Mouse (Mus musculus) heart, postnatal 0 days (tissue): ENCODE data around the gene Rex1bd. TPM values are rescaled to one million over a fixed set of nuclear protein-coding genes. Genes with fewer than 3 reads are reported as not detected.
A peak's percentile ranks its signal among the peaks of the same experiment; 100 is the strongest.

Source experiments
- ATAC-seq: fragments of 200-750 bp; cut with Nextera tagmentation; 2 replicates; pipeline ENCODE4 v1.8.0; 2017; ENCODE audit warnings: low read depth, moderate number of reproducible peaks, moderate library complexity; ENCODE audit not compliant: insufficient read depth
- DNase-seq: peaks from one replicate; pipeline ENCODE4 v3.0.0-alpha.2; 2016; ENCODE audit warnings: low spot score
- H3K27ac ChIP-seq: fragments of 300-500 bp; sonication (generic); 2 replicates; pipeline ENCODE4 v1.5.1; 2014; ENCODE audit warnings: low read depth, mild to moderate bottlenecking
- H3K27me3 ChIP-seq: fragments of 300-500 bp; sonication (generic); 2 replicates; pipeline ENCODE4 v1.6.1; 2014; ENCODE audit warnings: low read length, mixed read lengths; ENCODE audit not compliant: control insufficient read depth, insufficient read depth
- H3K36me3 ChIP-seq: fragments of 300-500 bp; sonication (generic); replicated peaks from 2 replicates; pipeline ENCODE4 v1.6.1; 2014; ENCODE audit warnings: low read length, mixed read lengths; ENCODE audit not compliant: control insufficient read depth, insufficient read depth
- H3K4me1 ChIP-seq: fragments of 300-500 bp; sonication (generic); 2 replicates; pipeline ENCODE4 v1.6.1; 2014; ENCODE audit warnings: antibody characterized with exemption; ENCODE audit not compliant: control insufficient read depth, insufficient read depth
- H3K4me2 ChIP-seq: fragments of 300-500 bp; sonication (generic); 2 replicates; pipeline ENCODE4 v1.6.1; 2014; ENCODE audit warnings: low read depth, mild to moderate bottlenecking, low read length, moderate library complexity
- H3K4me3 ChIP-seq: fragments of 300-500 bp; sonication (generic); 2 replicates; pipeline ENCODE4 v1.5.1; 2014; ENCODE audit warnings: low read depth, low read length
- H3K9ac ChIP-seq: fragments of 300-500 bp; sonication (generic); replicated peaks from 2 replicates; pipeline ENCODE4 v1.6.1; 2014; ENCODE audit warnings: low read depth, low read length, mixed read lengths
- H3K9me3 ChIP-seq: fragments of 300-500 bp; sonication (generic); replicated peaks from 2 replicates; pipeline ENCODE4 v1.6.1; 2016; ENCODE audit warnings: low read length; ENCODE audit not compliant: control insufficient read depth
- CTCF ChIP-seq: IDR thresholded peaks from 2 replicates; pipeline ENCODE4 v1.5.1; 2016; ENCODE audit warnings: antibody characterized with exemption, control low read depth, low read depth
- EP300 ChIP-seq: IDR thresholded peaks from 2 replicates; pipeline ENCODE4 v1.6.1; 2016; ENCODE audit warnings: antibody characterized with exemption, low read depth
- WGBS: fragments of 180-500 bp; shearing (Covaris S2); extraction: QIAGEN DNeasy Blood & Tissue Kit; methylation state at CpG from one replicate; pipeline ENCODE4 v1.1.7; 2014; 5-methylcytosine and 5-hydroxymethylcytosine counted together
- polyA plus RNA-seq: library from polyadenylated mRNA; unstranded; fragments of >200 nt; fragmentation: Nextera tagmentation; extraction: Ambion mirVana; gene quantifications from 2 replicates; pipeline ENCODE4 v1.2.1, GENCODE M21; 2015
- total RNA-seq: library from RNA; depleted of rRNA; stranded (reverse); fragments of >200 nt; gene quantifications from 2 replicates; pipeline ENCODE4 v1.2.3, GENCODE M21; 2014; ENCODE audit warnings: low replicate concordance

The Rex1bd gene
- total and polyA plus RNA-seq, 2 experiments from 2014 or later: 139 to 145 TPM

GRCm38 (mm10) chr8:70510228-70510915 lies 3.8 kb upstream of the Rex1bd start, which contains the start of gene Uba52:
Gene Uba52, minus strand, starts transcription at chr8:70510801.
- Histone ChIP-seq H3K36me3 (peaks cover 31% of the 10 kb centered on the region), H3K9me3 (no peaks in the 10 kb centered on the region), H3K4me2 (peak within 1 kb of the TSS; percentile 99), H3K4me1 (peaks cover 22% of the 10 kb centered on the region), H3K27ac (peak within 1 kb of the TSS; percentile 96), H3K9ac (peak within 1 kb of the TSS; percentile 87), H3K27me3 (no peaks in the 10 kb centered on the region), H3K4me3 (peak within 1 kb of the TSS; percentile 76)
- TF ChIP-seq EP300 (0 out of 2 replicates have a peak, but pooled peaks have one; percentile 16), CTCF (no peak)
- ATAC-seq (peak; percentile 88), DNase-seq (peak; percentile 97)
- 1% methylated on average over 74 of the region's 74 CpGs for WGBS

- ATAC-seq: no peak
- peaks cover 22% of the 10 kb centered on the region for H3K4me1 ChIP-seq
- H3K4me3 ChIP-seq: peak overlapping the region; percentile 76
- no peaks in the 10 kb centered on the region for H3K27me3 ChIP-seq
- no peak for DNase-seq
- no peaks in the 10 kb centered on the region for H3K9me3 ChIP-seq
- H3K4me2 ChIP-seq: peak overlapping the region; percentile 99
- WGBS: 7% methylated on average over 25 of the region's 25 CpGs
- peak overlapping the region; percentile 96 for H3K27ac ChIP-seq
- no peak for TF ChIP-seq CTCF
- H3K9ac ChIP-seq: peak overlapping the region; percentile 87
- H3K36me3 ChIP-seq: peaks cover 26% of the 10 kb centered on the region
Observed at GRCm38 (mm10) chr8:70509281-70509952, 2.9 kb upstream of the Rex1bd start.

GRCm38 (mm10) chr8:70507027-70507393 lies 458 bp upstream of the Rex1bd start:
- H3K27me3 ChIP-seq: peaks cover 10% of the 10 kb centered on the region
- H3K9ac ChIP-seq: no peak overlapping the region
- no peak for TF ChIP-seq CTCF
- H3K4me3 ChIP-seq: no peak overlapping the region
- no peak for ATAC-seq
- no peak overlapping the region for H3K27ac ChIP-seq
- peaks cover 29% of the 10 kb centered on the region for H3K4me1 ChIP-seq
- 60% methylated on average over 5 of the region's 5 CpGs for WGBS
- peaks cover 17% of the 10 kb centered on the region for H3K36me3 ChIP-seq
- no peaks in the 10 kb centered on the region for H3K9me3 ChIP-seq
- no peak overlapping the region for H3K4me2 ChIP-seq
- no peak for DNase-seq

- peak; percentile 1; the same call in 1 of the 2 replicates for ATAC-seq
- TF ChIP-seq EP300: no peak
- TF ChIP-seq CTCF: no peak
- Histone ChIP-seq H3K9ac (peak overlapping the region; percentile 81), H3K27ac (peak overlapping the region; percentile 89; the same call in 1 of the 2 replicates), H3K27me3 (peaks cover 22% of the 10 kb centered on the region), H3K36me3 (peaks cover 17% of the 10 kb centered on the region), H3K9me3 (no peaks in the 10 kb centered on the region), H3K4me2 (peak overlapping the region; percentile 76), H3K4me1 (peaks cover 30% of the 10 kb centered on the region), H3K4me3 (peak overlapping the region; percentile 87)
- no peak for DNase-seq
- WGBS: 37% methylated on average over 32 of the region's 32 CpGs
Observed at GRCm38 (mm10) chr8:70505698-70506327, 739 bp downstream of the Rex1bd start.

GRCm38 (mm10) chr8:70504851-70505250 lies 1.7 kb downstream of the Rex1bd start:
- 79% methylated on average over 3 of the region's 3 CpGs for WGBS
- peaks cover 30% of the 10 kb centered on the region for H3K4me1 ChIP-seq
- peaks cover 17% of the 10 kb centered on the region for H3K36me3 ChIP-seq
- no peak overlapping the region for H3K27ac ChIP-seq
- H3K27me3 ChIP-seq: peaks cover 32% of the 10 kb centered on the region
- ATAC-seq (no peak), DNase-seq (peak; percentile 43)
- H3K4me3 ChIP-seq: no peak overlapping the region
- no peak overlapping the region for H3K9ac ChIP-seq
- TF ChIP-seq EP300: no peak
- peak; percentile 85 for TF ChIP-seq CTCF
- H3K9me3 ChIP-seq: no peaks in the 10 kb centered on the region
- no peak overlapping the region for H3K4me2 ChIP-seq
